Mouse (Mus musculus): Measurements from ENCODE around the gene Gpx7. TPM values are rescaled to one million over a fixed set of nuclear protein-coding genes. Genes with fewer than 3 reads are reported as not detected.

Gpx7 gene
- polyA plus RNA-seq (2011; ENCODE audit: insufficient read depth, insufficient read length, low replicate concordance, missing spikeins) = 1.5 TPM in 1 of 2 replicates, not detected in the other

DNA sequence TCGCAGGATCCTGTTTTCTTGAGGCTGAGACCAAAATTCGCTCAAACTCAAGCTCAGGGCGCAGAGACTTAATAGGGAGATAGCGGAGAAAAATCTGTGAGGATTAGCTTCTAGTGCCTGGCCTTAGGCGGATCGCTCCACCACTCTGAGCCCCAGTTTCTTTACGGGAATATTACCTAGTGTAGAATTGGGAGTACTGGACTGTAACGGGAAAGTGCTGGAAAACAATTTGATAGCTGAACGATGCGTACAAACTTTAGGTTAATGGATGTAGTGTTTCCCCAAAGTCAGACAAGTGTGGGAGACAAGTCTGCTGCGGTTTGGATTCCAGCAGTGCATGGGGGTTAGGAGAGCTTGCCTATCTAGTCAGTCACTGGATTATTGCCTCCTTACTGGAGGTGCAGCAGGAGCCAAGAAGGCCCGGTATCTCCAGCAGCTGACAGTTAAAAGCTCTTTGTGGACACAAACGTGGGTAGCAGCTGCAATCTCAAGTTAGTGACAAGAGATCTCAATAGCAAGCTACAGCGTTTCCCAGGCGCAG, at the start of gene Gpx7:
Gene Gpx7, minus strand, starts transcription at position 101 of the 541 bp plus-strand sequence.
- H3K4me3 ChIP-seq (replicated peaks; ENCODE audit: control insufficient read depth, low read depth, low read length) = peak within 1 kb of the TSS; percentile 55
- no peak for TF ChIP-seq CTCF (IDR thresholded peaks at IDR 0.05; ENCODE audit: control insufficient read depth, insufficient read depth, low read length)
- TF ChIP-seq POLR2A (IDR thresholded peaks at IDR 0.05; ENCODE audit: borderline replicate concordance, control insufficient read depth, low read depth, low read length) = no peak
- H3K4me1 ChIP-seq (ENCODE audit: control insufficient read depth, insufficient read depth, low read length) = no peaks in the 10 kb centered on the region
- H3K27ac ChIP-seq (ENCODE audit: control insufficient read depth, insufficient read depth, low read depth, low read length, poor library complexity) = peak within 1 kb of the TSS; percentile 1; the same call in 1 of the 2 replicates
- WGBS = 42% methylated on average over 15 of the region's 15 CpGs

DNA sequence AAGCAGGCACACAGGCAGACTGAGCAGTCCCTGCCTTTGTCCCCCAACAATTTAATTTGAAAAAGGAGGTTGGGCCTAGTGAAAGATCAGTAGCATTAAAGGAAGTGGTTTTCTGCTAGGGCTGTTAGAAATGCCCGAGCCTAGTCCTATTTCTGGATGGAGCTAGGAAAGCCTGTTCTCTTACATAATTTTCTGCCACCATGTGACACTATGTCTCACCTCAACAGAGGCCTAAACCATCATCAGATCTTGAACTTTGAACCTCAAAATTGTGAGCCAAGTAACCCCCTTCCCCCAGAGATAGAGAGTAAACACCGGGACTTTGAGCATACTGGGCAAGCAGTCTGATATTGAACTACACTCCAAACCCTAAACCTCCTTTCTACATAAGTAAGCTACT, 49.3 kb upstream of the Gpx7 start:
- peaks cover 2% of the 10 kb centered on the region for H3K4me1 ChIP-seq (ENCODE audit: control insufficient read depth, insufficient read depth, low read length)
- 18% methylated on average over 2 of the region's 2 CpGs for WGBS
- no peak overlapping the region for H3K27ac ChIP-seq (ENCODE audit: control insufficient read depth, insufficient read depth, low read depth, low read length, poor library complexity)
- H3K4me3 ChIP-seq (replicated peaks; ENCODE audit: control insufficient read depth, low read depth, low read length) = no peak overlapping the region
- no peak for TF ChIP-seq POLR2A (IDR thresholded peaks at IDR 0.05; ENCODE audit: borderline replicate concordance, control insufficient read depth, low read depth, low read length)
- TF ChIP-seq CTCF (IDR thresholded peaks at IDR 0.05; ENCODE audit: control insufficient read depth, insufficient read depth, low read length) = no peak

DNA sequence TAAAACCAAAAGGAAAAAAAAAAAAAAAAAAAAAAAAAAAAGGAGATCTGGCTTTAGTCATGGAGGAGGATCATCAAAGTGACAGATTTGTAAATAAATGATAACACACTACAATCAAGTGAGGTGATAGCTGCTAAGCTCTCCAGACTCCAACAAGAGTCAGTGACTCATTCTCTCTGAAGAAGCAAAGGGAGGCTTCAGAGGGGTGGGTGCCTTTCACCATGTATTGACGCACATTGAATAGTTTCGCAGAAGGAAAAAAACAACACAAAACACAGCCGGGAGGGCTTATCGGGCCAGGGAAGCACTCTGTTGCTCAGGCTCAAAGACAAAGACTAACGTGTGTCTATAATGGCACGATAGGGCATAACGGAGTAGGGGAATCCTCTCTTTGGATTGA, 41.3 kb upstream of the Gpx7 start:
- TF ChIP-seq CTCF (IDR thresholded peaks at IDR 0.05; ENCODE audit: control insufficient read depth, insufficient read depth, low read length) (no peak), POLR2A (IDR thresholded peaks at IDR 0.05; ENCODE audit: borderline replicate concordance, control insufficient read depth, low read depth, low read length) (no peak)
- WGBS = 83% methylated on average over 7 of the region's 7 CpGs

DNA sequence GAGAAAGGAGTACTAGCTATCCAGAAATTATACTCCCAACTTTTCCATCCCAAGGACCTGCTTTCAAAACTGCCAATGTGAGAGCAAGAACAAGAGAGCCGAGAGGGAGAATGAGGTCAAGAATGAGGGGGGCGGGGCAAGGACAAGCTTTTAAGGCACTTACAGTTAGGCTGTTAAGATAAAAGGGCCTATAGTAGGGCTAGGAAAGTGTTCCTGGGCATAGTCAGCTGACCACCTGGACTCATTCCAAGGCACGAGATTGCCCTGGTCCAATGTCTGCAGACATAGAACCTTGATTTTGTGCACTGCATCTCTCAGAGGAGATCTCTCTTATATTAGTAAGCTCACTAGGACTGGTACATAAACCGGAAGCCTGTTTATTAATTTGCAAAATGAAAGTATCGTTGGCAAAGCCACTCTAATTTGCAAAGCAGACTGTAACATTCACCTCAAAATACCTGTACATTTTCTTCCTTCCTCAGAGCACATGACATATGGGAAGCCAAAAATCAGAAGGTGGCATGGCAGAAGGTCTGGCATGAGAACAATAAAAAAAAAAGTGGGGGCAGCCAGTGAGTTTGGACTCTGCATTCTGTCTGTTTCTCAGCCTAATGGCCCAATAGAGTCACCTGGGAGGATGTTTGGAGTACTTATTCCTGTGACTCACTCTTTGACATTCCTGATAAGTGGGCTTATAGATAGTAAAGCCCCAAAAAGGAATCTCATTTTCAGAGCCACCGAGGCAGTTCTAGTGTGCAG, 31.5 kb upstream of the Gpx7 start:
- 67% methylated on average over 6 of the region's 6 CpGs for WGBS
- TF ChIP-seq CTCF (IDR thresholded peaks at IDR 0.05; ENCODE audit: control insufficient read depth, insufficient read depth, low read length) = no peak
- TF ChIP-seq POLR2A (IDR thresholded peaks at IDR 0.05; ENCODE audit: borderline replicate concordance, control insufficient read depth, low read depth, low read length) = no peak
- no peak overlapping the region for H3K4me3 ChIP-seq (replicated peaks; ENCODE audit: control insufficient read depth, low read depth, low read length)
- H3K27ac ChIP-seq (ENCODE audit: control insufficient read depth, insufficient read depth, low read depth, low read length, poor library complexity) = no peak overlapping the region
- peaks cover 1% of the 10 kb centered on the region; the same call in 1 of the 2 replicates for H3K4me1 ChIP-seq (ENCODE audit: control insufficient read depth, insufficient read depth, low read length)

More for the DNA sequence above, 41.3 kb upstream of the Gpx7 start:
- Histone ChIP-seq H3K4me3 (replicated peaks; ENCODE audit: control insufficient read depth, low read depth, low read length) (no peak overlapping the region), H3K27ac (ENCODE audit: control insufficient read depth, insufficient read depth, low read depth, low read length, poor library complexity) (no peak overlapping the region), H3K4me1 (ENCODE audit: control insufficient read depth, insufficient read depth, low read length) (no peaks in the 10 kb centered on the region)

DNA sequence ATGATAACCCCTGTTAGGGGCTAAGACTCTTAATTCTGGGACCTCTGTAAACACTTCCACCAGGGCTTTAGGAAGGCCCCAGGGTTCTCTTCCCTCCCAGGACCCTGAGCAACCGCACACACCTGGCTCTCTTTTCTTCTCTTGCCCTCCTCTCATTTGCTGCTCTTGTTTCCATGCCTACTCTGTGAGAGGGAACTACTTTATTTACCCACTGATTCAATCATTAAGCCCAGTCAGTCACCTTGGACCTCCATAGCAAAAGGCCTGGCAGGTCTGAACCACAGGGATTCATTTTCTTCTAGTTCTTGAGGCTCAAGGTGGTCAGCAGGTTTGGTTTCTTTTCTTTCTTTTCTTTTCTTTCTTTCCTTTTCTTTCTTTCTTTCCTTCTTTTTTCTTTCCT, 29.5 kb upstream of the Gpx7 start:
- Histone ChIP-seq H3K4me1 (ENCODE audit: control insufficient read depth, insufficient read depth, low read length) (peaks cover 1% of the 10 kb centered on the region; the same call in 1 of the 2 replicates), H3K4me3 (replicated peaks; ENCODE audit: control insufficient read depth, low read depth, low read length) (no peak overlapping the region), H3K27ac (ENCODE audit: control insufficient read depth, insufficient read depth, low read depth, low read length, poor library complexity) (no peak overlapping the region)
- no peak for TF ChIP-seq POLR2A (IDR thresholded peaks at IDR 0.05; ENCODE audit: borderline replicate concordance, control insufficient read depth, low read depth, low read length)
- no peak for TF ChIP-seq CTCF (IDR thresholded peaks at IDR 0.05; ENCODE audit: control insufficient read depth, insufficient read depth, low read length)
- 87% methylated on average over 1 of the region's 1 CpGs for WGBS

DNA sequence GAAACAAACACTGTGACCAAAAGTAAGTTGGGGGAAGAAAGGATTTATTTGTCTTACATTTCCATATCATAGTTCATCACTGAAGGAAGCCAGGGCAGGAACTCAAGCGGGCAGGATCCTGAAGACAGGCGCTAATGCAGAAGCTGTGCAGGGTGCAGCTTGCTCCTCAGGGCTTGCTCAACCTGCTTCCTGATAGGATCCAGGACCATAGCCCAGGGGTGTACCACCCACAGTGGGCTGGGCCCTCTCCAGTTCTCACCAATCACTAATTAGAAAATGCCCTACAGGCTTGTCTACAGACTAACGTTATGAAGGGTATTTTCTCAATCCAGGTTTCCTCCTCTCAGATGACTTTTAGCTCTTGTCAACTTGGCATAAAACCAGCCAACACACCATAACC, 28.9 kb upstream of the Gpx7 start:
- Histone ChIP-seq H3K4me3 (replicated peaks; ENCODE audit: control insufficient read depth, low read depth, low read length) (no peak overlapping the region), H3K4me1 (ENCODE audit: control insufficient read depth, insufficient read depth, low read length) (peaks cover 1% of the 10 kb centered on the region; the same call in 1 of the 2 replicates), H3K27ac (ENCODE audit: control insufficient read depth, insufficient read depth, low read depth, low read length, poor library complexity) (no peak overlapping the region)
- no peak for TF ChIP-seq POLR2A (IDR thresholded peaks at IDR 0.05; ENCODE audit: borderline replicate concordance, control insufficient read depth, low read depth, low read length)
- no peak for TF ChIP-seq CTCF (IDR thresholded peaks at IDR 0.05; ENCODE audit: control insufficient read depth, insufficient read depth, low read length)
- 58% methylated on average over 3 of the region's 3 CpGs for WGBS

DNA sequence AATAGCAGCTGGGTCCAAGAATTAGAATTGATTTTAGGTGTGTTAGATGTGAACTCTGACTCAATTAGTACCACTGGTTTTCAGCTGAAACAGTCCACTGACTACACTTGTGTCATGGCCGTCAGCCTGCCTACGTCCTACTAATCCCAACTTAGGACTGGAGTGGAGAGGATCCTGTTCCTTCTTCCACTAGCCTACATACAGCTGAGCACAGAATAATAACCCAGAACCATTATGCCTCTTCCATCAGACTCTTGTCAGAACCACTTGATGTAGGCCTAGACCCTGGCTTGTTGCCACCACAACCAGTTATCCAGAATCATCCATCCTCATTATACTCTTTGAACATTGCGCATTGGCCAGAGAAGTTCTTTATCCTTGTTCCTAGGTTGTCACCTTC, 28.0 kb upstream of the Gpx7 start:
- H3K4me1 ChIP-seq (ENCODE audit: control insufficient read depth, insufficient read depth, low read length) = peaks cover 1% of the 10 kb centered on the region; the same call in 1 of the 2 replicates
- H3K4me3 ChIP-seq (replicated peaks; ENCODE audit: control insufficient read depth, low read depth, low read length) = no peak overlapping the region
- 90% methylated on average over 3 of the region's 3 CpGs for WGBS
- TF ChIP-seq CTCF (IDR thresholded peaks at IDR 0.05; ENCODE audit: control insufficient read depth, insufficient read depth, low read length) (no peak), POLR2A (IDR thresholded peaks at IDR 0.05; ENCODE audit: borderline replicate concordance, control insufficient read depth, low read depth, low read length) (no peak)
- H3K27ac ChIP-seq (ENCODE audit: control insufficient read depth, insufficient read depth, low read depth, low read length, poor library complexity) = no peak overlapping the region

DNA sequence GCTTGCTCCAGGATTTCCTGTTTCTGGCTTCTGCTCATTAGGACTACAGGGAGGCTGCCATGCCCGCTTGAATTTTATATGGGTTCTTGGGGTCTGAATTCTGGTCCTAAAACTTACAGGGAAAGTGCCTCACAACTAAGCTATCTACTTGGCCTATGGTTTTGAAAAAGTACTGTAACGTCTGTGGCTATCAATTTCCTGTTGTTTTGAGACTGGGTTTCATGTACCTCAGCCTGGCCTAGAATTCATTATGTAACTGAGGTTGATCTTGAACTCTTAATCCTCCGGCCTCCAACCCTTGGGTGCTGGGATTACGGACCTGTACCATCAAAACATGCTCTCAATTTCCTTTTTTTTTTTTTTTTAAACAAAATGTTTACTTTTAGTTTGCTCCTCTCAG, 27.5 kb upstream of the Gpx7 start:
- peaks cover 1% of the 10 kb centered on the region; the same call in 1 of the 2 replicates for H3K4me1 ChIP-seq (ENCODE audit: control insufficient read depth, insufficient read depth, low read length)
- 23% methylated on average over 4 of the region's 4 CpGs for WGBS
- no peak overlapping the region for H3K4me3 ChIP-seq (replicated peaks; ENCODE audit: control insufficient read depth, low read depth, low read length)
- TF ChIP-seq POLR2A (IDR thresholded peaks at IDR 0.05; ENCODE audit: borderline replicate concordance, control insufficient read depth, low read depth, low read length) (no peak), CTCF (IDR thresholded peaks at IDR 0.05; ENCODE audit: control insufficient read depth, insufficient read depth, low read length) (no peak)
- H3K27ac ChIP-seq (ENCODE audit: control insufficient read depth, insufficient read depth, low read depth, low read length, poor library complexity) = no peak overlapping the region

Data from bone marrow, adult 2 months (tissue).